Mouse (Mus musculus) retina, postnatal 7 days (tissue): ENCODE data around the gene Fut2.

Source experiments
- DNase-seq: peaks from one replicate; pipeline ENCODE4 v3.0.0-alpha.2; 2012; ENCODE audit warnings: low read depth, low spot score

Fut2 gene

GRCm38 (mm10) chr7:45605704-45606289, 60.4 kb downstream of the Fut2 start:
- no peak for DNase-seq

- no peak for DNase-seq
Observed at GRCm38 (mm10) chr7:45598960-45599879, 67.0 kb downstream of the Fut2 start.
